Mouse (Mus musculus): ENCODE data around the gene Cd200r4.

- TF ChIP-seq POLR2A (IDR thresholded peaks at IDR 0.05; ENCODE audit: insufficient read depth, low read length) (no peak), CTCF (IDR thresholded peaks at IDR 0.05; ENCODE audit: low read depth, low read length) (no peak), EP300 (IDR thresholded peaks at IDR 0.05; ENCODE audit: insufficient read depth, low read depth, low read length) (no peak)
These were observed 32.0 kb upstream of the Cd200r4 start for GRCm38 (mm10) chr16:44779494-44779893.
